22 mouse cellular contexts compared by ENCODE assay signal in the genomic region with DNA sequence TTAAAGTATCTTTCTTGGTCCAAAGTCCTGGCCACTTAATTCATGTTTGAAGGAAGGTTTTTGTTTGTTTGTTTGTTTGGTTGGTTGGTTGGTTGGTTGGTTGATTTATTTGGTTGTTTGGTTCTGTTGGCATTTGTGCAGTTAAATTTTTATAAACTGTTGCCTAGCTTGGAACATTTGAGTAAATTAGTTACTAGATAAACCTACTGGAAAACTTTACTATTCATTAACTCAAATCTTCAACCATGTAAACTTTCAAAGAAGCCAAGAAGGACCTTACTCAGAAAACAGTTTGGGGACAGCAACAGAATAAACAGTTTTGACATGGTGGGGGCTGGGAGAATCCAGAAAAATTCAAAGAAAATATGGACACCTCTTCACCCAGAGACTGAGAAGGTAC. TPM values are rescaled to one million over a fixed set of nuclear protein-coding genes. Genes with fewer than 3 reads are reported as not detected.
"Had no signal": no experiment of that assay in that cellular context is flagged by ENCODE, and none has a peak within 500 bp of the region (broad histone marks: within the 10 kb centered on the region; RNA-seq: fewer than 3 reads in every experiment).

No protein-coding gene starts in this region.

- ATAC-seq: hindbrain, postnatal 0 days; inflammation-experienced regulatory T-cells, adult 6 months; intestine, embryonic 16.5 days; midbrain, embryonic 13.5 days; midbrain, embryonic 16.5 days had no signal

- H3K4me3 ChIP-seq: limb, embryonic 12.5 days; limb, embryonic 15.5 days; lung, embryonic 15.5 days; megakaryocyte, embryonic 14.5 days; midbrain, embryonic 10.5 days; midbrain, embryonic 13.5 days; myocyte; neural tube, embryonic 13.5 days; stomach, embryonic 15.5 days had no signal

- H3K4me2 ChIP-seq: limb, embryonic 12.5 days; limb, embryonic 15.5 days; lung, embryonic 15.5 days; midbrain, embryonic 13.5 days; neural tube, embryonic 13.5 days; stomach, embryonic 15.5 days had no signal

- H3K36me3 ChIP-seq: limb, embryonic 12.5 days; limb, embryonic 15.5 days; lung, embryonic 15.5 days; midbrain, embryonic 10.5 days; midbrain, embryonic 13.5 days; neural tube, embryonic 13.5 days; stomach, embryonic 15.5 days had no signal

- H3K4me1 ChIP-seq: limb, embryonic 12.5 days; limb, embryonic 15.5 days; lung, embryonic 15.5 days; midbrain, embryonic 10.5 days; midbrain, embryonic 13.5 days; neural tube, embryonic 13.5 days; stomach, embryonic 15.5 days had no signal

- H3K27ac ChIP-seq: hindbrain, postnatal 0 days; limb, embryonic 12.5 days; limb, embryonic 15.5 days; lung, embryonic 15.5 days; midbrain, embryonic 10.5 days; midbrain, embryonic 13.5 days; neural tube, embryonic 13.5 days; stomach, embryonic 15.5 days had no signal

- H3K9me3 ChIP-seq: limb, embryonic 12.5 days; limb, embryonic 15.5 days; lung, embryonic 15.5 days; megakaryocyte, embryonic 14.5 days; midbrain, embryonic 10.5 days; midbrain, embryonic 13.5 days; neural tube, embryonic 13.5 days; stomach, embryonic 15.5 days had no signal

- H3K27me3 ChIP-seq: limb, embryonic 12.5 days; limb, embryonic 15.5 days; lung, embryonic 15.5 days; megakaryocyte, embryonic 14.5 days; midbrain, embryonic 13.5 days; neural tube, embryonic 13.5 days; stomach, embryonic 15.5 days had no signal

- H3K9ac ChIP-seq: limb, embryonic 12.5 days; limb, embryonic 15.5 days; lung, embryonic 15.5 days; midbrain, embryonic 13.5 days; neural tube, embryonic 13.5 days; stomach, embryonic 15.5 days had no signal

- DNase-seq: left cerebral cortex, postnatal 4 days; lung, adult 18-20 months; lung, postnatal 10 days; lung, postnatal 36 days; retina, postnatal 1 day; right cerebral cortex, postnatal 25 days; spleen, adult 18-20 months; thymus, postnatal 25 days had no signal

RNA-seq across cellular contexts. Expression of a gene that starts 16.0 kb away (rescaled TPM):
- polyA plus RNA-seq: inflammation-experienced regulatory T-cells, adult 6 months; intestine, embryonic 16.5 days; lung, embryonic 15.5 days; myocyte; stomach, embryonic 15.5 days; thymus, postnatal 0 days had no signal
